Mouse (Mus musculus) left cerebral cortex, postnatal 36 days (tissue): ENCODE measurements around the gene Nek9. TPM values are rescaled to one million over a fixed set of nuclear protein-coding genes. Genes with fewer than 3 reads are reported as not detected.

Experiments used
- DNase-seq, 2 experiments: peaks; one replicate each; pipeline ENCODE4 v3.0.0; 2021 to 2022; ENCODE audit warnings: low spot score in 2 of 2, mixed read lengths in 1 of 2
- intact Hi-C: fragments of 180-260 bp; cut with DNase I; formaldehyde crosslinking; loops from one replicate; pipeline ENCODE4 v1.15.1; 2025
- total RNA-seq, 2 experiments: library from RNA; stranded (reverse); gene quantifications; 2 replicates each; pipeline ENCODE4 v1.2.3; 2021

The Nek9 gene
- total RNA-seq: 10 to 100 TPM; 31.0 to 33.7 TPM

- intact Hi-C loops: no loop called here
- peak; percentile 91 to 93 for DNase-seq
These were observed at the start of gene Nek9 for GRCm38 (mm10) chr12:85339243-85339729. Gene Nek9 (minus strand): TSS chr12:85339362.

- intact Hi-C loops: no loop called here
- DNase-seq: no peak
These were observed 46.8 kb upstream of the Nek9 start for GRCm38 (mm10) chr12:85385995-85386375.

- no peak for DNase-seq
- intact Hi-C loops: no loop called here
These were observed 46.3 kb upstream of the Nek9 start for GRCm38 (mm10) chr12:85385329-85385994.

- intact Hi-C loops: no loop called here
- DNase-seq: no peak
These were observed 43.9 kb upstream of the Nek9 start for GRCm38 (mm10) chr12:85382761-85383680.

GRCm38 (mm10) chr12:85381570-85381969 lies 42.4 kb upstream of the Nek9 start:
- DNase-seq: no peak
- intact Hi-C loops: no loop called here

- no peak for DNase-seq
- intact Hi-C loops: no loop called here
These were observed 41.8 kb upstream of the Nek9 start for GRCm38 (mm10) chr12:85380942-85381341.

GRCm38 (mm10) chr12:85380308-85380707 lies 41.1 kb upstream of the Nek9 start:
- DNase-seq: no peak
- intact Hi-C loops: no loop called here

- DNase-seq: no peak
- intact Hi-C loops: loop anchor here (5.0 kb wide), 2 partner anchors 54 to 94 kb away; partner anchors contain the start of gene Fos
These were observed 39.1 kb upstream of the Nek9 start for GRCm38 (mm10) chr12:85378271-85378670.

- DNase-seq: peak; percentile 88 to 89
- intact Hi-C loops: loop anchor here (2.0 to 5.0 kb wide), 3 partner anchors 58 to 98 kb away; partner anchors contain the start of gene Fos
These were observed 35.6 kb upstream of the Nek9 start, which contains the start of gene Tmed10 for GRCm38 (mm10) chr12:85374561-85375272. Gene Tmed10 (minus strand): TSS chr12:85374847.

GRCm38 (mm10) chr12:85373591-85374560 lies 34.7 kb upstream of the Nek9 start:
- DNase-seq: peak in 1 of 2 experiments; percentile 68
- intact Hi-C loops: loop anchor here (2.0 kb wide), 1 partner anchor 81 kb away; no protein-coding TSS in a partner anchor

- intact Hi-C loops: no loop called here
- no peak for DNase-seq
These were observed 33.0 kb upstream of the Nek9 start for GRCm38 (mm10) chr12:85372068-85372665.

GRCm38 (mm10) chr12:85368441-85369063 lies 29.4 kb upstream of the Nek9 start:
- intact Hi-C loops: no loop called here
- DNase-seq: no peak

GRCm38 (mm10) chr12:85366271-85366670 lies 27.1 kb upstream of the Nek9 start:
- intact Hi-C loops: no loop called here
- DNase-seq: peak in 1 of 2 experiments; percentile 13

- intact Hi-C loops: no loop called here
- no peak for DNase-seq
These were observed 23.3 kb upstream of the Nek9 start for GRCm38 (mm10) chr12:85362510-85362909.

- intact Hi-C loops: no loop called here
- no peak for DNase-seq
These were observed 22.4 kb upstream of the Nek9 start for GRCm38 (mm10) chr12:85361580-85361979.

GRCm38 (mm10) chr12:85361165-85361564 lies 22.0 kb upstream of the Nek9 start:
- intact Hi-C loops: no loop called here
- no peak for DNase-seq

- no peak for DNase-seq
- intact Hi-C loops: no loop called here
These were observed 14.9 kb upstream of the Nek9 start for GRCm38 (mm10) chr12:85354061-85354460.
